Mouse (Mus musculus): ENCODE data around the gene Lrrc59. TPM values are rescaled to one million over a fixed set of nuclear protein-coding genes. Genes with fewer than 3 reads are reported as not detected.

Lrrc59 gene
- polyA plus RNA-seq, 1 experiment, result 108 TPM

Other genes with a start within 250 kb of the Lrrc59 start
- gene Abcc3, start 236.8 kb upstream of the Lrrc59 start, polyA plus RNA-seq (2012; rRNA removed), result 48.4 and 72.9 TPM in 2 replicates
- 12.6 and 15.6 TPM in 2 replicates for gene Cacna1g, start 155.6 kb upstream of the Lrrc59 start, polyA plus RNA-seq (2012; rRNA removed)
- gene Spata20, start 143.6 kb upstream of the Lrrc59 start, polyA plus RNA-seq (2012; rRNA removed), result 4.4 and 7.0 TPM in 2 replicates
- gene Epn3, start 129.8 kb upstream of the Lrrc59 start, polyA plus RNA-seq (2012; rRNA removed), result 15.0 and 16.5 TPM in 2 replicates
- gene Mycbpap, start 108.0 kb upstream of the Lrrc59 start, polyA plus RNA-seq (2012; rRNA removed), result 6.4 and 6.7 TPM in 2 replicates
- gene Rsad1, start 80.5 kb upstream of the Lrrc59 start, polyA plus RNA-seq (2012; rRNA removed), result 7.2 and 8.9 TPM in 2 replicates
- gene Chad, start 64.7 kb upstream of the Lrrc59 start, polyA plus RNA-seq (2012; rRNA removed), result 1.6 and 4.7 TPM in 2 replicates
- gene Acsf2, start 27.9 kb upstream of the Lrrc59 start, polyA plus RNA-seq (2012; rRNA removed), result 17.7 and 19.6 TPM in 2 replicates
- 58.3 and 73.0 TPM in 2 replicates for gene Mrpl27, start 24.0 kb downstream of the Lrrc59 start, polyA plus RNA-seq (2012; rRNA removed)
- gene Eme1, start 24.2 kb downstream of the Lrrc59 start, polyA plus RNA-seq (2012; rRNA removed), result 0.28 and 0.66 TPM in 2 replicates
- gene Xylt2, start 47.7 kb downstream of the Lrrc59 start, polyA plus RNA-seq (2012; rRNA removed), result 24.0 and 26.6 TPM in 2 replicates
- gene Gm11541, start 74.7 kb downstream of the Lrrc59 start, polyA plus RNA-seq (2012; rRNA removed), result 0.06 TPM in 1 of 2 replicates, not detected in the other
- 0.13 and 0.19 TPM in 2 replicates for gene Cdc34b, start 112.0 kb downstream of the Lrrc59 start, polyA plus RNA-seq (2012; rRNA removed)
- not detected in 2 replicates for gene Tmem92, start 152.9 kb downstream of the Lrrc59 start, polyA plus RNA-seq (2012; rRNA removed)

Measured in gonadal fat pad, adult 2 months (tissue).